Comparison of ENCODE assay signal across 8 mouse cellular contexts in the genomic region with DNA sequence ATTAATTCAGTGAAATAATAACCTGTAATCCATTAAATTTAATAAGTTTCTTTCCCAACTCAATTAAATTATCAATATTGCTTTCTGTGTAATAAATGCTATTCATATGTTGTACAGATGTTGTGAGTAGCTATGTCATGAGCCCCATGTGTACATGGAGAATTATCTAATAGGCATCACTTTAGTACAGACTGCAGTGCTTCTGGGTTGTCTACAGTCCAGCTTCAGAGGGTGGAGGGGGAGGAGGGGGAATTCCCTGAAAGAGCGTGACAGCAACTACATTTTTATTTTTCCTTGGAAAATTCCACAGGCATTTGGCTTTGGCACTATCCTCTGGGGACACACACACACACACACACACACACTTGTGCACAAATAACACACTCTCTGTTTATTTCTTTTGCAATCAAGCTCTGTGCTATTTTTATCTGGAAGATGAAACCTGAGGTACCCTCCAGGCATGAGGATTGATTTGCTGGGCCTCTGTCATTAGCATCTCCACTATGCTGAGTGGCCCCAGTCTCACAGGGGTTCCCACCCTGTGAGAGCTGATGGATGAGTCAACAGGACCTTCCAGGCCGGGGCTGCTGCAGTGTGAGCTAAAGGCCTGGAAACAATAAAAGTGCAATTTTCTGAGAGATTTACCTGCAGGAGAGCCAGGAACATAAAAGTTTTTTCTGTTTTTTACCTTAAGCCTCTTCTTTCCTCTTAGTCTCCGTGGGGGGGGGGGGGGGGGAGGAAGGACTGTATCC. TPM values are rescaled to one million over a fixed set of nuclear protein-coding genes. Genes with fewer than 3 reads are reported as not detected.
DNase-seq lines count a peak whose midpoint lies in the region; ATAC-seq and TF ChIP-seq lines count a peak whose summit lies in the region.
"Had no signal": no experiment of that assay in that cellular context is flagged by ENCODE, and none has a peak within 500 bp of the region (broad histone marks: within the 10 kb centered on the region; RNA-seq: fewer than 3 reads in every experiment).

No protein-coding gene starts in this region.

- no peak for TF ChIP-seq POLR2A in liver, adult 2 months (IDR thresholded peaks at IDR 0.05; ENCODE audit: extremely low read depth, insufficient read depth, low read length)

- no peak for ATAC-seq in liver, postnatal 0 days
- ATAC-seq in embryonic facial prominence, embryonic 12.5 days (ENCODE audit: insufficient number of reproducible peaks, insufficient read depth, low FRiP score, low TSS enrichment): peak; percentile 76; the same call in 1 of the 2 replicates
- no peak for ATAC-seq in heart, embryonic 13.5 days (ENCODE audit: extremely low read depth, insufficient number of reproducible peaks, low FRiP score, low TSS enrichment)
- ATAC-seq in neural tube, embryonic 14.5 days (ENCODE audit: low read depth): peak; percentile 79; the same call in 1 of the 2 replicates

- H3K27ac ChIP-seq in liver, adult 2 months (replicated peaks; ENCODE audit: insufficient read depth, low read depth, low read length): no peak overlapping the region
- H3K27ac ChIP-seq in liver, postnatal 0 days (ENCODE audit: low read depth): no peak overlapping the region
- peak overlapping the region; percentile 50 for H3K27ac ChIP-seq in embryonic facial prominence, embryonic 12.5 days
- H3K27ac ChIP-seq in heart, embryonic 13.5 days (replicated peaks): 0 out of 2 replicates have a peak overlapping the region, but pooled peaks have one; percentile 28
- H3K27ac ChIP-seq in neural tube, embryonic 14.5 days (ENCODE audit: low read depth, low read length): no peak overlapping the region

- no peaks in the 10 kb centered on the region for H3K27me3 ChIP-seq in liver, adult 2 months (ENCODE audit: control insufficient read depth, insufficient read depth, low read length)
- no peaks in the 10 kb centered on the region for H3K27me3 ChIP-seq in liver, postnatal 0 days (ENCODE audit: insufficient read depth, low read length)
- H3K27me3 ChIP-seq in embryonic facial prominence, embryonic 12.5 days: no peaks in the 10 kb centered on the region
- H3K27me3 ChIP-seq in heart, embryonic 13.5 days (replicated peaks): no peaks in the 10 kb centered on the region
- H3K27me3 ChIP-seq in neural tube, embryonic 14.5 days (ENCODE audit: control insufficient read depth, insufficient read depth, low read length): no peaks in the 10 kb centered on the region

- H3K36me3 ChIP-seq in liver, adult 2 months (ENCODE audit: control insufficient read depth, insufficient read depth, low read length): no peaks in the 10 kb centered on the region
- H3K36me3 ChIP-seq in liver, postnatal 0 days (replicated peaks; ENCODE audit: insufficient read depth, low read length): no peaks in the 10 kb centered on the region
- H3K36me3 ChIP-seq in embryonic facial prominence, embryonic 12.5 days: no peaks in the 10 kb centered on the region
- H3K36me3 ChIP-seq in heart, embryonic 13.5 days: no peaks in the 10 kb centered on the region
- H3K36me3 ChIP-seq in neural tube, embryonic 14.5 days (ENCODE audit: control insufficient read depth, insufficient read depth, low read length): no peaks in the 10 kb centered on the region

- H3K4me2 ChIP-seq in liver, postnatal 0 days (ENCODE audit: low read depth, low read length): no peak overlapping the region
- H3K4me2 ChIP-seq in embryonic facial prominence, embryonic 12.5 days (replicated peaks): no peak overlapping the region
- no peak overlapping the region for H3K4me2 ChIP-seq in heart, embryonic 13.5 days
- no peak overlapping the region for H3K4me2 ChIP-seq in neural tube, embryonic 14.5 days (ENCODE audit: low read depth, low read length)

- H3K9me3 ChIP-seq in liver, postnatal 0 days (ENCODE audit: low read length): no peaks in the 10 kb centered on the region
- H3K9me3 ChIP-seq in embryonic facial prominence, embryonic 12.5 days: no peaks in the 10 kb centered on the region
- no peaks in the 10 kb centered on the region for H3K9me3 ChIP-seq in heart, embryonic 13.5 days
- no peaks in the 10 kb centered on the region for H3K9me3 ChIP-seq in neural tube, embryonic 14.5 days (ENCODE audit: control insufficient read depth, low read length)

- TF ChIP-seq EP300 in liver, postnatal 0 days (IDR thresholded peaks at IDR 0.05; ENCODE audit: low read depth): no peak

- no peak for TF ChIP-seq CTCF in liver, adult 2 months (IDR thresholded peaks at IDR 0.05; ENCODE audit: low read depth, low read length)
- no peak for TF ChIP-seq CTCF in liver, postnatal 0 days (IDR thresholded peaks at IDR 0.05; ENCODE audit: low read depth)

- no peaks in the 10 kb centered on the region for H3K79me2 ChIP-seq in liver, adult 2 months (ENCODE audit: control insufficient read depth, insufficient read depth, low read length)

- no peak overlapping the region for H3K4me3 ChIP-seq in liver, adult 2 months (ENCODE audit: insufficient read depth, low read depth, low read length)
- no peak overlapping the region for H3K4me3 ChIP-seq in liver, postnatal 0 days (ENCODE audit: low read depth, low read length)
- H3K4me3 ChIP-seq in embryonic facial prominence, embryonic 12.5 days: no peak overlapping the region
- H3K4me3 ChIP-seq in heart, embryonic 13.5 days: no peak overlapping the region
- no peak overlapping the region for H3K4me3 ChIP-seq in neural tube, embryonic 14.5 days (ENCODE audit: low read depth, low read length)

- no peak overlapping the region for H3K9ac ChIP-seq in liver, adult 2 months (ENCODE audit: low read depth, low read length)
- H3K9ac ChIP-seq in liver, postnatal 0 days (replicated peaks): no peak overlapping the region
- H3K9ac ChIP-seq in embryonic facial prominence, embryonic 12.5 days: no peak overlapping the region
- H3K9ac ChIP-seq in heart, embryonic 13.5 days: no peak overlapping the region
- no peak overlapping the region for H3K9ac ChIP-seq in neural tube, embryonic 14.5 days (replicated peaks; ENCODE audit: low read depth, low read length)

- no peaks in the 10 kb centered on the region for H3K4me1 ChIP-seq in liver, adult 2 months (ENCODE audit: control insufficient read depth, insufficient read depth, low read length)
- H3K4me1 ChIP-seq in liver, postnatal 0 days (ENCODE audit: insufficient read depth): no peaks in the 10 kb centered on the region
- H3K4me1 ChIP-seq in embryonic facial prominence, embryonic 12.5 days: peaks cover 12% of the 10 kb centered on the region
- peaks cover 16% of the 10 kb centered on the region for H3K4me1 ChIP-seq in heart, embryonic 13.5 days
- H3K4me1 ChIP-seq in neural tube, embryonic 14.5 days (ENCODE audit: control insufficient read depth, insufficient read depth, low read length): no peaks in the 10 kb centered on the region

- peak; percentile 2 for DNase-seq in liver, adult 2 months (ENCODE audit: extremely low read depth, low read depth, low spot score)
- no peak for DNase-seq in liver, postnatal 0 days
- no peak for DNase-seq in cerebellum, postnatal 25 days
- DNase-seq in layer of hippocampus, adult 9-11 months: no peak
- DNase-seq: thymus, postnatal 25 days had no signal

- 54% methylated on average over 3 of the region's 3 CpGs for WGBS in liver, adult 2 months
- 46% methylated on average over 3 of the region's 3 CpGs for WGBS in liver, postnatal 0 days (ENCODE audit: insufficient replicate concordance)
- WGBS in embryonic facial prominence, embryonic 12.5 days: 12% methylated on average over 3 of the region's 3 CpGs
- WGBS in heart, embryonic 13.5 days: 23% methylated on average over 2 of the region's 3 CpGs
- 41% methylated on average over 2 of the region's 3 CpGs for WGBS in neural tube, embryonic 14.5 days

RNA-seq across cellular contexts. Expression of a gene that starts 23.2 kb away (rescaled TPM):
- 0.46 and 0.47 TPM in 2 replicates for total RNA-seq in liver, adult 2 months (2014; rRNA removed)
- polyA plus RNA-seq in liver, adult 2 months (2012; rRNA removed): 0.16 and 0.19 TPM in 2 replicates
- polyA plus RNA-seq in liver, postnatal 0 days (2015; fragmentation: Nextera tagmentation; extraction: Ambion mirVana): 0.11 and 0.12 TPM in 2 replicates
- polyA plus RNA-seq in embryonic facial prominence, embryonic 12.5 days (2016; fragmentation: Nextera tagmentation; extraction: Ambion mirVana): 2.7 and 3.2 TPM in 2 replicates
- polyA plus RNA-seq in heart, embryonic 13.5 days (2015; fragmentation: Nextera tagmentation; extraction: Ambion mirVana): 2.0 and 2.1 TPM in 2 replicates
- polyA plus RNA-seq in neural tube, embryonic 14.5 days (2014; fragmentation: Nextera tagmentation; extraction: Ambion mirVana): 6.2 and 8.5 TPM in 2 replicates

Comparison
In these comparisons a context has a peak if more than half of its experiments do, and no peak if none do; other contexts are left out.
1. H3K27ac ChIP-seq: peak in embryonic facial prominence, embryonic 12.5 days (single experiment) and heart, embryonic 13.5 days (single experiment); none in liver, adult 2 months (single experiment), liver, postnatal 0 days (single experiment) and neural tube, embryonic 14.5 days (single experiment).
2. ATAC-seq: peak in embryonic facial prominence, embryonic 12.5 days (single experiment) and neural tube, embryonic 14.5 days (single experiment); none in liver, postnatal 0 days (single experiment) and heart, embryonic 13.5 days (single experiment).